Mouse (Mus musculus) small intestine, adult 2 months (tissue): ENCODE measurements around the gene 1700016H13Rik.

Experiments
- CTCF ChIP-seq: fragments of 200-500 bp; IDR thresholded peaks from 2 replicates; pipeline ENCODE4 v1.5.1; 2012; ENCODE audit warnings: low read depth, mild to moderate bottlenecking, control low read depth, inconsistent platforms, low read length, moderate library complexity, mixed read lengths; ENCODE audit not compliant: insufficient replicate concordance, insufficient read length; ENCODE audit errors: extremely low read depth
- POLR2A ChIP-seq: fragments of 200-500 bp; IDR thresholded peaks from 2 replicates; pipeline ENCODE4 v1.6.1; 2012; ENCODE audit warnings: low read depth, mild to moderate bottlenecking, control low read depth, inconsistent platforms, low read length, moderate library complexity

DNA sequence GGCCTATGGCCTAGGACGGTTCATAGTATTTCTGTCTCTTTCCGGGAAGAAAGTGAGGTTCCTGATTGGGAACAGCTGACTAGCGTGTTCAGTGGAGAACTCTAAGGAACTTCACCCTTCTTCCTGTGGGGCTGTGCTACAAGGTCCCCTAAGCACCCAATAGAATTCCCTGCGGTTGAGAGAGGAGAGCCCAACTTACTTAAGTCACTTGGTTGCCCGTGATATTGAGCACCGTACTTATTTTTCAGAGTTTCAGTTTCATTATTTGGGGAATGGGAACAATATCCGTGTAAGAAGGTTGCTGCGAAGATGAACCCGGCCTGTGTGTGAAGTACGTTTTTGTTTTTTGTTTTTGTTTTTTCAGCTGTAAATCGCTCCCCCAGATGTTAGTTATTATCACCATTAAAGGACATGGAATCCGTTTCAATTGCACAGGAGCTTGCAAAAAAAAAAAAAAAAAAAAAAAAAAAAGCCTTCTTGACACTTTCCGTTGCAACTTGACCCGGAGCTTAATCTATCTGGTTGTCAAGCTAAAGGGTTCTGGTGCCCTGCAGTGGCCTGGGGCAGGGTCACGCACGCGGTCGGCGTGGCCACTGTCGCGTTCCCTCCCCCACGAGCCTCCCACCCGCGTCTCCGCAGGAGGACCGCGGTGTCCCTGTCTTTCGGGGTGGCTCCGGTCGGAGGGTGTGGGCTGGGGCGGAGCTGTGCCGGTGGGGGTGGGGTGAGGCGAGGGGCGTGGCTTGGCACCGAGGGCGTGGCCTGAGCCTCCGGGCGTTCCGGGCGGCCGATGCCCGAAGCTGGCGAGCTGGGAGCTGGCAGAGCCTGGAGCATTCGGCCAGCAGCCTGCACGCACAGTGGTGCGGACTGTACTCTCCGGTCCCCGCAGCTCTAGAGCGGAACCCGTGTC is 36.1 kb upstream of the 1700016H13Rik start, which contains the start of gene Aff1:
- TF ChIP-seq CTCF (no peak), POLR2A (peak; percentile 98)
